Mouse (Mus musculus) MEL (cell line): ENCODE measurements around the gene Gtf2h3. TPM values are rescaled to one million over a fixed set of nuclear protein-coding genes. Genes with fewer than 3 reads are reported as not detected.
A peak's percentile ranks its signal among the peaks of the same experiment; 100 is the strongest.

ENCODE experiments used
- DNase-seq: peaks from one replicate; pipeline ENCODE4 v3.0.0; 2011; ENCODE audit warnings: low read depth, low spot score
- H3K27ac ChIP-seq: 2 replicates; pipeline ENCODE4 v1.5.1; 2012; ENCODE audit warnings: low read depth, mild to moderate bottlenecking, control low read depth, low read length, moderate library complexity; ENCODE audit not compliant: control insufficient read depth
- H3K27me3 ChIP-seq, 2 experiments: fragments of 150-350 bp in 1 of 2; sonication (generic) in 1 of 2; 2 replicates each; pipeline ENCODE4 v1.6.1; 2012; ENCODE audit warnings: low read length in 2 of 2, mild to moderate bottlenecking in 2 of 2, improper control_type of control experiment in 1 of 2, moderate library complexity in 1 of 2; ENCODE audit not compliant: insufficient read depth in 2 of 2, control insufficient read depth in 1 of 2
- H3K36me3 ChIP-seq, 2 experiments: 2 replicates each; pipeline ENCODE4 v1.6.1; 2012 to 2014; ENCODE audit warnings: low read length in 2 of 2, improper control_type of control experiment in 1 of 2, inconsistent platforms in 1 of 2, mild to moderate bottlenecking in 1 of 2; ENCODE audit not compliant: insufficient read depth in 2 of 2, control insufficient read depth in 1 of 2
- H3K4me1 ChIP-seq, 2 experiments: fragments of 150-350 bp in 1 of 2; sonication (generic) in 1 of 2; 2 replicates each; pipeline ENCODE4 v1.6.1; 2012; ENCODE audit warnings: low read length in 2 of 2, improper control_type of control experiment in 1 of 2, mild to moderate bottlenecking in 1 of 2; ENCODE audit not compliant: insufficient read depth in 2 of 2, control insufficient read depth in 1 of 2
- H3K4me3 ChIP-seq, 2 experiments: fragments of 150-350 bp in 1 of 2; sonication (generic) in 1 of 2; 2 replicates each; pipeline ENCODE4 v1.5.1; 2012; ENCODE audit warnings: low read depth in 2 of 2, low read length in 2 of 2, mild to moderate bottlenecking in 2 of 2, moderate library complexity in 2 of 2, control low read depth in 1 of 2, improper control_type of control experiment in 1 of 2; ENCODE audit not compliant: control insufficient read depth in 1 of 2, insufficient read depth in 1 of 2
- H3K79me2 ChIP-seq: 2 replicates; pipeline ENCODE4 v1.6.1; 2012; ENCODE audit warnings: mild to moderate bottlenecking, low read length, moderate library complexity; ENCODE audit not compliant: control insufficient read depth, poor library complexity, insufficient read depth
- H3K9ac ChIP-seq: 2 replicates; pipeline ENCODE4 v1.6.1; 2012; ENCODE audit warnings: low read depth, mild to moderate bottlenecking, control low read depth, low read length, moderate library complexity; ENCODE audit not compliant: control insufficient read depth, poor library complexity, severe bottlenecking
- H3K9me3 ChIP-seq: fragments of 150-350 bp; sonication (generic); replicated peaks from 2 replicates; pipeline ENCODE4 v1.6.1; 2012; ENCODE audit warnings: mild to moderate bottlenecking, low read length, improper control_type of control experiment, moderate library complexity; ENCODE audit not compliant: insufficient read depth
- CTCF ChIP-seq, 3 experiments: IDR thresholded peaks in 2 of 3; conservative IDR thresholded peaks in 1 of 3; 2 replicates each; pipeline ENCODE4 v1.5.1; 2011 to 2012; ENCODE audit warnings: low read length in 3 of 3, low read depth in 2 of 3, mild to moderate bottlenecking in 2 of 3, improper control_type of control experiment in 1 of 3, inconsistent platforms in 1 of 3, mixed read lengths in 1 of 3, moderate library complexity in 1 of 3; ENCODE audit not compliant: control insufficient read depth in 1 of 3, insufficient read depth in 1 of 3, poor library complexity in 1 of 3, severe bottlenecking in 1 of 3
- GATA1 ChIP-seq: IDR thresholded peaks from 2 replicates; pipeline ENCODE4 v1.6.1; 2011; ENCODE audit warnings: low read depth, low read length, improper control_type of control experiment
- KAT2A ChIP-seq: conservative IDR thresholded peaks from 2 replicates; pipeline ENCODE4 v1.6.1; 2012; ENCODE audit warnings: low read depth, low read length, improper control_type of control experiment, inconsistent platforms
- MXI1 ChIP-seq: IDR thresholded peaks from 2 replicates; pipeline ENCODE4 v1.6.1; 2011; ENCODE audit warnings: mild to moderate bottlenecking, low read depth, low read length, improper control_type of control experiment
- MYC ChIP-seq: IDR thresholded peaks from 2 replicates; pipeline ENCODE4 v1.6.1; 2011; ENCODE audit warnings: low read depth, mild to moderate bottlenecking, low read length, improper control_type of control experiment, moderate library complexity
- NELFE ChIP-seq: IDR thresholded peaks from 2 replicates; pipeline ENCODE4 v1.6.1; 2011; ENCODE audit warnings: low read depth, low read length, improper control_type of control experiment
- NRF1 ChIP-seq: IDR thresholded peaks from 2 replicates; pipeline ENCODE4 v1.6.1; 2014; ENCODE audit warnings: low read depth, mild to moderate bottlenecking, inconsistent platforms, low read length, improper control_type of control experiment, moderate library complexity; ENCODE audit not compliant: poor library complexity, insufficient read depth, severe bottlenecking
- RAD21 ChIP-seq: IDR thresholded peaks from 2 replicates; pipeline ENCODE4 v1.6.1; 2011; ENCODE audit warnings: mild to moderate bottlenecking, low read depth, low read length, improper control_type of control experiment
- RCOR1 ChIP-seq: IDR thresholded peaks from 2 replicates; pipeline ENCODE4 v1.6.1; 2012; ENCODE audit warnings: low read depth, mild to moderate bottlenecking, inconsistent platforms, low read length, improper control_type of control experiment
- SIN3A ChIP-seq: IDR thresholded peaks from 2 replicates; pipeline ENCODE4 v1.6.1; 2012; ENCODE audit warnings: low read length, improper control_type of control experiment, inconsistent platforms
- SMC3 ChIP-seq: IDR thresholded peaks from 2 replicates; pipeline ENCODE4 v1.6.1; 2011; ENCODE audit warnings: low read depth, low read length, improper control_type of control experiment
- TAL1 ChIP-seq: IDR thresholded peaks from 2 replicates; pipeline ENCODE4 v1.6.1; 2012; ENCODE audit warnings: mild to moderate bottlenecking, inconsistent platforms, low read length, moderate library complexity, mixed read lengths
- ZC3H11A ChIP-seq: IDR thresholded peaks from 2 replicates; pipeline ENCODE4 v1.6.1; 2012; ENCODE audit warnings: low read depth, mild to moderate bottlenecking, inconsistent platforms, low read length, improper control_type of control experiment
- ZMIZ1 ChIP-seq: IDR thresholded peaks from 2 replicates; pipeline ENCODE4 v1.6.1; 2012; ENCODE audit warnings: low read depth, mild to moderate bottlenecking, inconsistent platforms, low read length, improper control_type of control experiment, moderate library complexity
- ZNF384 ChIP-seq: IDR thresholded peaks from 2 replicates; pipeline ENCODE4 v1.6.1; 2012; ENCODE audit warnings: low read depth, mild to moderate bottlenecking, inconsistent platforms, low read length, improper control_type of control experiment
- polyA plus RNA-seq, 2 experiments: library from polyadenylated mRNA; stranded (reverse) in 1 of 2; unstranded in 1 of 2; fragments of >175 nt in 1 of 2; fragments of >200 nt in 1 of 2; gene quantifications; 2 replicates each; pipeline versions ENCODE4 v1.2.1 to v1.2.4; 2012; ENCODE audit warnings: low replicate concordance in 2 of 2, low read depth in 1 of 2; ENCODE audit not compliant: insufficient read length in 2 of 2, insufficient read depth in 1 of 2, missing spikeins in 1 of 2
- total RNA-seq: library from RNA; depleted of rRNA; stranded (reverse); fragments of 300-350 nt; gene quantifications from 2 replicates; pipeline ENCODE4 v1.2.3, GENCODE M21; 2012

The Gtf2h3 gene
- total and polyA plus RNA-seq, 3 experiments, result 86.1 to 116 TPM; not detected in 1

DNA sequence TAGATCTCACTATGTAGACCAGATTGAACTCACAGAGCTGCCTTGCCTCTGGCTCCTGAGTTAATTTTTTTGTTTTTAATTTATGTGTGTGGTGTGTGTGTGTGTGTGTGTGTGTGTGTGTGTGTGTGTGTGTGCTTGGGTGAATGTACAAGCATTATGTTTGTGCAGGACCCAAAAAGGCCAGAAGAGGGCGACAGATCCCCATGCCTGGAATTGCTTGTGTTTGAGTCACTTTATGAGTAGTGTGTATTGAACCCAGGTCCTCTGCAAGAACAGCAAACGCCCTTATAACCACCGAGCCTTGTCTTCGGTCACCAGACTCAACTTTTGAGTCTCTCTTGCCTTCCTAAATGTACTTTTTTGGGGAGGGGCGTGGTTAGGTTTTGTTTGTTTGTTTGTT is 23.4 kb downstream of the Gtf2h3 start:
- DNase-seq, result peak; percentile 82
- H3K36me3 ChIP-seq, result no peaks in the 10 kb centered on the region
- no peaks in the 10 kb centered on the region for H3K27me3 ChIP-seq
- H3K4me3 ChIP-seq, result no peak overlapping the region
- TF ChIP-seq MXI1 (peak; percentile 26; the same call in 1 of the 2 replicates), SMC3 (peak; percentile 79), GATA1 (no peak), CTCF (IDR thresholded peaks at IDR 0.05 in 2 of 3, conservative IDR thresholded peaks at IDR 0.05 in 1 of 3; ENCODE audit: control insufficient read depth in 1 of 3, insufficient read depth in 1 of 3, low read depth in 2 of 3, low read length in 3 of 3, poor library complexity in 1 of 3, severe bottlenecking in 1 of 3) (peak; percentile 79 to 90 (median 83)), ZC3H11A (peak; percentile 81), MYC (0 out of 2 replicates have a peak, but pooled peaks have one; percentile 44), ZNF384 (peak; percentile 37; the same call in 1 of the 2 replicates), NELFE (no peak), KAT2A (no peak), NRF1 (0 out of 2 replicates have a peak, but pooled peaks have one; percentile 18), RCOR1 (no peak), ZMIZ1 (no peak), RAD21 (peak; percentile 85), SIN3A (peak; percentile 57; the same call in 1 of the 2 replicates)
- H3K9me3 ChIP-seq, result no peaks in the 10 kb centered on the region
- no peaks in the 10 kb centered on the region for H3K79me2 ChIP-seq
- no peak overlapping the region for H3K9ac ChIP-seq
- H3K27ac ChIP-seq, result no peak overlapping the region
- no peaks in the 10 kb centered on the region for H3K4me1 ChIP-seq

DNA sequence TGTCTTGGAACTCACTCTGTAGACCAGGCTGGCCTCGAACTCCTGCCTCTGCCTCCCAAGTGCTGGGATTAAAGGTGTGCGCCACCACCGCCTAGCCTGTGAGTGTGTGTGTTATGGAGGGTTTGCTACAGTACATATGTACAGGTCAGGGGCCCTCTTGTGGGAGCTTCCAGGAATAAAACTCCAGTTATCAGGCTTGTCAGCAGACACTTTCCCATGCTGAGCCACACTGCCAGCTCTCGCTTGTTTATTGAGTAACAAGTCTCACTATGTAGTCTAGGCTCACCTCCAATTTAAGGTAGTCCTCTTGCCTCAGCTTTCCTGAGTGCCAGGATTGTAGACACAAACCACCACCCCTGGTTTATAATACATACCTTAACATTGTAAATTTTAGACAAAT is 25.4 kb downstream of the Gtf2h3 start:
- H3K27me3 ChIP-seq, result no peaks in the 10 kb centered on the region

More for the DNA sequence above, 25.4 kb downstream of the Gtf2h3 start:
- H3K4me3 ChIP-seq, result no peak overlapping the region
- no peaks in the 10 kb centered on the region for H3K79me2 ChIP-seq
- TF ChIP-seq TAL1, result no peak
- no peak for TF ChIP-seq ZC3H11A
- TF ChIP-seq SMC3, result 0 out of 2 replicates have a peak, but pooled peaks have one; percentile 18
- TF ChIP-seq CTCF (IDR thresholded peaks at IDR 0.05 in 2 of 3, conservative IDR thresholded peaks at IDR 0.05 in 1 of 3; ENCODE audit: control insufficient read depth in 1 of 3, insufficient read depth in 1 of 3, low read depth in 2 of 3, low read length in 3 of 3, poor library complexity in 1 of 3, severe bottlenecking in 1 of 3), result peak in 1 of 3 experiments; percentile 21; a peak in 1 of 6 replicates
- H3K36me3 ChIP-seq, result no peaks in the 10 kb centered on the region
- no peak for DNase-seq
- no peaks in the 10 kb centered on the region for H3K4me1 ChIP-seq
- no peaks in the 10 kb centered on the region for H3K9me3 ChIP-seq
- H3K9ac ChIP-seq, result no peak overlapping the region
- H3K27ac ChIP-seq, result no peak overlapping the region
